Mouse (Mus musculus): ENCODE results near the gene Bzw2.

Gene Bzw2

DNA sequence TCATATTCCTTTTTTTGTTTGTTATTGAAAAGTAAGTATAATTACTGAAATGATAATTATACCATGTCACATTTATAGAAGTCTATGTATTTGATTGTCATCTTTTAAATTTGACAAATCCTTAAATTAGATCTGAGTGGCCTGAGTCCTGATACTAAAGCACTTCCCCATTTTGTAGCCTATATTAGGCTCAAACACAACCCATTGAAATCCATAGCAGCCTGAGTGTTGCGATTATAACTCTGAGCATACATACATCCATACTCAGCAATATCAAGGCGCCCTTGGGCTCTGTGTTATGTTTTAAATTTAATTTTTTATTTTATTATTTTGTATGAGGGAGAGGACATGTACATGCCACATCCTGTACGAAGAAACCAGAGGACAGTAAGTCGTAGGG lies 87.6 kb downstream of the Bzw2 start:
- DNase-seq (ENCODE audit: low read depth, low spot score), result no peak

GRCm38 (mm10) chr12:36067538-36067937 lies 90.3 kb downstream of the Bzw2 start:
- no peak for DNase-seq (ENCODE audit: low read depth, low spot score)

DNA sequence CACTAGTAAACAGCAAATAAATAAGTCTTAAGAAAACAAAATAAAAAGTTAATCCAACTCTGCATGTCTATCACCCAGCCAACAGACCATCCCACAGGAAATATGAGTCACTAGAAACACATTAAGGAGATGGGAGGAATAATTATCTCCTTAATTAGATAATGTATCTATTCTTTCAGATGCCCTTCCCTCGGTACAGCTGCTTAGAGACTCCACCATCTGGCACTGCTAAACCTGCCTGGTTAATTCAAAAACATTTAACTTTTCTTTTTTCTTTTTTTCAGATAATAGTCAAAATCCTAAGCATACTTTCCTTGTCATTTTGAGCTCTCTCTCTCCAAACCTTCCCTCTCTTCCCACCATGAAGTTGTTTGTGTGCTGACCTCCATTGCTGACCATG lies 92.0 kb downstream of the Bzw2 start:
- no peak for DNase-seq (ENCODE audit: low read depth, low spot score)

- no peak for DNase-seq (ENCODE audit: low read depth, low spot score)
Measured at GRCm38 (mm10) chr12:36057699-36058098, 100.2 kb downstream of the Bzw2 start.

- DNase-seq (ENCODE audit: low read depth, low spot score), result no peak
Measured at GRCm38 (mm10) chr12:36050276-36050675, 107.6 kb downstream of the Bzw2 start.

- DNase-seq (ENCODE audit: low read depth, low spot score), result no peak
Measured at GRCm38 (mm10) chr12:36047593-36047992, 110.3 kb downstream of the Bzw2 start.

GRCm38 (mm10) chr12:36046196-36046595 lies 111.7 kb downstream of the Bzw2 start:
- DNase-seq (ENCODE audit: low read depth, low spot score), result no peak

- no peak for DNase-seq (ENCODE audit: low read depth, low spot score)
Measured at GRCm38 (mm10) chr12:36044691-36045090, 113.2 kb downstream of the Bzw2 start.

GRCm38 (mm10) chr12:36042348-36042778 lies 115.5 kb downstream of the Bzw2 start, which contains the start of gene Tspan13:
Gene Tspan13 (minus strand): TSS chr12:36042500.
- peak; percentile 81 for DNase-seq (ENCODE audit: low read depth, low spot score)

Data from retina, postnatal 7 days (tissue).